Mouse (Mus musculus) right cerebral cortex, postnatal 25 days (tissue): Measurements from ENCODE around the gene Psmb3.
A peak's percentile ranks its signal among the peaks of the same experiment; 100 is the strongest.
"Not testable (repeated sequence)": the region's sequence is repeated elsewhere in the genome, so short reads cannot be mapped to it uniquely, and the experiment has no call there.

ENCODE experiments used
- DNase-seq: peaks from one replicate; pipeline ENCODE4 v3.0.0; 2022

The Psmb3 gene

GRCm38 (mm10) chr11:97719041-97719440 is 15.8 kb downstream of the Psmb3 start:
- DNase-seq = no peak

- DNase-seq = no peak
Observed at GRCm38 (mm10) chr11:97721338-97721737, 18.1 kb downstream of the Psmb3 start.

- DNase-seq = no peak
Observed at GRCm38 (mm10) chr11:97723709-97724108, 20.5 kb downstream of the Psmb3 start.

- no peak for DNase-seq
Observed at GRCm38 (mm10) chr11:97728311-97728710, 25.1 kb downstream of the Psmb3 start.

- DNase-seq = no peak
Observed at GRCm38 (mm10) chr11:97728730-97729129, 25.5 kb downstream of the Psmb3 start.

GRCm38 (mm10) chr11:97733689-97734088 is 30.5 kb downstream of the Psmb3 start:
- no peak for DNase-seq

GRCm38 (mm10) chr11:97734810-97735209 is 31.6 kb downstream of the Psmb3 start:
- DNase-seq = not testable (repeated sequence)

- DNase-seq = no peak
Observed at GRCm38 (mm10) chr11:97736645-97737044, 33.4 kb downstream of the Psmb3 start.

GRCm38 (mm10) chr11:97737600-97737999 is 34.4 kb downstream of the Psmb3 start:
- DNase-seq = no peak

GRCm38 (mm10) chr11:97738703-97739102 is 35.5 kb downstream of the Psmb3 start:
- no peak for DNase-seq

- no peak for DNase-seq
Observed at GRCm38 (mm10) chr11:97739155-97739554, 36.0 kb downstream of the Psmb3 start.

- peak; percentile 45 for DNase-seq
Observed at GRCm38 (mm10) chr11:97740190-97740589, 37.0 kb downstream of the Psmb3 start.

- no peak for DNase-seq
Observed at GRCm38 (mm10) chr11:97742157-97742556, 39.0 kb downstream of the Psmb3 start.

GRCm38 (mm10) chr11:97742591-97742990 is 39.4 kb downstream of the Psmb3 start:
- no peak for DNase-seq

GRCm38 (mm10) chr11:97743423-97743822 is 40.2 kb downstream of the Psmb3 start:
- DNase-seq = no peak

GRCm38 (mm10) chr11:97744063-97744717 is 41.0 kb downstream of the Psmb3 start, which contains the start of gene Pip4k2b:
Gene Pip4k2b, minus strand, starts transcription at chr11:97744704.
- DNase-seq = no peak

GRCm38 (mm10) chr11:97744718-97745330 is 41.6 kb downstream of the Psmb3 start:
- DNase-seq = peak; percentile 97

GRCm38 (mm10) chr11:97745331-97745721 is 42.1 kb downstream of the Psmb3 start:
- no peak for DNase-seq

GRCm38 (mm10) chr11:97747773-97748172 is 44.6 kb downstream of the Psmb3 start:
- DNase-seq = no peak

- no peak for DNase-seq
Observed at GRCm38 (mm10) chr11:97748496-97748895, 45.3 kb downstream of the Psmb3 start.

- DNase-seq = peak; percentile 43
Observed at GRCm38 (mm10) chr11:97753277-97753676, 50.1 kb downstream of the Psmb3 start.

GRCm38 (mm10) chr11:97758125-97758524 is 54.9 kb downstream of the Psmb3 start:
- DNase-seq = no peak

GRCm38 (mm10) chr11:97758942-97759341 is 55.7 kb downstream of the Psmb3 start:
- no peak for DNase-seq

- no peak for DNase-seq
Observed at GRCm38 (mm10) chr11:97761638-97762037, 58.4 kb downstream of the Psmb3 start.
